Mouse (Mus musculus) C2C12 (cell line): ENCODE results near the gene Slc10a6.

Experiments used
- CTCF ChIP-seq: IDR thresholded peaks from one replicate; pipeline ENCODE4 v1.5.1; 2011; ENCODE audit not compliant: control insufficient read depth, insufficient read depth, insufficient read length
- FOSL1 ChIP-seq: IDR thresholded peaks from one replicate; pipeline ENCODE4 v1.8.0; 2011; ENCODE audit warnings: mild to moderate bottlenecking, low read length; ENCODE audit not compliant: poor library complexity, insufficient read depth, severe bottlenecking
- MAX ChIP-seq: IDR thresholded peaks from one replicate; pipeline ENCODE4 v1.6.1; 2011; ENCODE audit warnings: mild to moderate bottlenecking, control low read depth
- MYOD1 ChIP-seq: IDR thresholded peaks from one replicate; pipeline ENCODE4 v1.6.1; 2011; ENCODE audit warnings: low read depth; ENCODE audit not compliant: control insufficient read depth, insufficient read length
- MYOG ChIP-seq: IDR thresholded peaks from one replicate; pipeline ENCODE4 v1.6.1; 2011; ENCODE audit not compliant: control insufficient read depth, insufficient read length; ENCODE audit errors: extremely low read depth

GRCm38 (mm10) chr5:103671858-103672257, 42.7 kb upstream of the Slc10a6 start:
- TF ChIP-seq MYOG (no peak), FOSL1 (no peak), MYOD1 (no peak), CTCF (no peak), MAX (no peak)
